Mouse (Mus musculus) lung, postnatal 10 days (tissue): ENCODE data around the gene Iqsec2.

Source experiments
- DNase-seq: peaks from one replicate; pipeline ENCODE4 v3.0.0; 2021

Iqsec2 gene

GRCm38 (mm10) chrX:152143941-152144741 is at the start of gene Iqsec2:
TSS of gene Iqsec2 (plus strand) at chrX:152144268.
- DNase-seq = peak; percentile 26

GRCm38 (mm10) chrX:152097572-152097971 is 46.5 kb upstream of the Iqsec2 start:
- no peak for DNase-seq

GRCm38 (mm10) chrX:152121687-152122086 is 22.4 kb upstream of the Iqsec2 start:
- DNase-seq = no peak

GRCm38 (mm10) chrX:152130777-152131176 is 13.3 kb upstream of the Iqsec2 start:
- no peak for DNase-seq

GRCm38 (mm10) chrX:152132029-152132428 is 12.0 kb upstream of the Iqsec2 start:
- no peak for DNase-seq

GRCm38 (mm10) chrX:152135195-152135594 is 8.9 kb upstream of the Iqsec2 start:
- DNase-seq = peak; percentile 28

GRCm38 (mm10) chrX:152144742-152145214 is 710 bp downstream of the Iqsec2 start:
- DNase-seq = peak; percentile 7

GRCm38 (mm10) chrX:152146150-152146549 is 2.1 kb downstream of the Iqsec2 start:
- DNase-seq = no peak

- no peak for DNase-seq
These were observed 2.6 kb downstream of the Iqsec2 start for GRCm38 (mm10) chrX:152146691-152147090.

- DNase-seq = peak; percentile 76
These were observed 3.5 kb downstream of the Iqsec2 start for GRCm38 (mm10) chrX:152147451-152148116.

- peak; percentile 58 for DNase-seq
These were observed 4.6 kb downstream of the Iqsec2 start for GRCm38 (mm10) chrX:152148706-152149105.

- DNase-seq = peak; percentile 67
These were observed 7.6 kb downstream of the Iqsec2 start for GRCm38 (mm10) chrX:152151709-152152108.

- no peak for DNase-seq
These were observed 14.2 kb downstream of the Iqsec2 start for GRCm38 (mm10) chrX:152158294-152158693.

- no peak for DNase-seq
These were observed 17.3 kb downstream of the Iqsec2 start for GRCm38 (mm10) chrX:152161404-152161803.

GRCm38 (mm10) chrX:152164061-152164460 is 20.0 kb downstream of the Iqsec2 start:
- DNase-seq = no peak

GRCm38 (mm10) chrX:152166161-152166560 is 22.1 kb downstream of the Iqsec2 start:
- no peak for DNase-seq

GRCm38 (mm10) chrX:152168521-152168920 is 24.5 kb downstream of the Iqsec2 start:
- peak; percentile 15 for DNase-seq

GRCm38 (mm10) chrX:152171041-152172026 is 27.3 kb downstream of the Iqsec2 start:
- peak; percentile 52 for DNase-seq

GRCm38 (mm10) chrX:152172487-152172935 is 28.4 kb downstream of the Iqsec2 start:
- DNase-seq = peak; percentile 77

GRCm38 (mm10) chrX:152175284-152175683 is 31.2 kb downstream of the Iqsec2 start:
- peak; percentile 68 for DNase-seq

- DNase-seq = no peak
These were observed 33.8 kb downstream of the Iqsec2 start for GRCm38 (mm10) chrX:152177897-152178296.

- peak; percentile 87 for DNase-seq
These were observed 34.9 kb downstream of the Iqsec2 start for GRCm38 (mm10) chrX:152178843-152179545.
